Mouse (Mus musculus): ENCODE measurements around the gene Slc25a17.

DNA sequence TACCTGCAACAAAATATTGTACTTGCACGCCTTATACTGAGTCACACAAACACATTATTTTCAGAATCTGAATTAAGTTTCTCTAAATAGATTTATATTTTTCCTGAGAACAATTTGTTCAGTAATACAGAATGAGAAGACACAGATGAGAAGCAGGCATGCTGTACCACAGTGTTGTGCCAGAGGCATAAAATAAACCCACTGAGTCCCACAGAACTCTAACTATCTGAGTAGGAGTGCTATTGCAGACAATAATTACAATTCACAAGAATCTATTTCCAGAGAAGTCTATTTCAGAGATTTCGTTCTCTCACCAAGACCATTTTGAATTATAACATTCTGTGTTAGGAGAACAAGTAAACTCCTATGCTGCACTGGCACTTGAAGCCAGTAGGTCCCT is 13.1 kb downstream of the Slc25a17 start:
- TF ChIP-seq POLR2A (IDR thresholded peaks at IDR 0.05; ENCODE audit: extremely low read depth, insufficient read depth, low read length) (no peak), CTCF (IDR thresholded peaks at IDR 0.05; ENCODE audit: low read depth, low read length) (no peak)
